Mouse (Mus musculus) hindbrain, embryonic 13.5 days (tissue): ENCODE results near the gene Zbtb21. TPM values are rescaled to one million over a fixed set of nuclear protein-coding genes. Genes with fewer than 3 reads are reported as not detected.
"Not testable (repeated sequence)": the region's sequence is repeated elsewhere in the genome, so short reads cannot be mapped to it uniquely, and the experiment has no call there.

Source experiments
- ATAC-seq: fragments of 200-750 bp; cut with Nextera tagmentation; 2 replicates; pipeline ENCODE4 v1.8.0; 2017; ENCODE audit warnings: moderate TSS enrichment; ENCODE audit not compliant: low FRiP score
- H3K27ac ChIP-seq: fragments of 300-500 bp; sonication (generic); 2 replicates; pipeline ENCODE4 v1.5.1; 2015; ENCODE audit warnings: inconsistent platforms, mild to moderate bottlenecking, moderate library complexity
- H3K27me3 ChIP-seq: fragments of 300-500 bp; sonication (generic); 2 replicates; pipeline ENCODE4 v1.6.1; 2015; ENCODE audit warnings: mild to moderate bottlenecking, inconsistent platforms
- H3K36me3 ChIP-seq: fragments of 300-500 bp; sonication (generic); 2 replicates; pipeline ENCODE4 v1.6.1; 2015; ENCODE audit warnings: mild to moderate bottlenecking, inconsistent platforms
- H3K4me1 ChIP-seq: fragments of 300-500 bp; sonication (generic); replicated peaks from 2 replicates; pipeline ENCODE4 v1.6.1; 2015; ENCODE audit warnings: inconsistent platforms
- H3K4me2 ChIP-seq: fragments of 300-500 bp; sonication (generic); 2 replicates; pipeline ENCODE4 v1.6.1; 2015; ENCODE audit warnings: inconsistent platforms, mild to moderate bottlenecking, moderate library complexity
- H3K4me3 ChIP-seq: fragments of 300-500 bp; sonication (generic); 2 replicates; pipeline ENCODE4 v1.5.1; 2015; ENCODE audit warnings: mild to moderate bottlenecking, inconsistent platforms
- H3K9ac ChIP-seq: fragments of 300-500 bp; sonication (generic); 2 replicates; pipeline ENCODE4 v1.6.1; 2015; ENCODE audit warnings: mild to moderate bottlenecking, inconsistent platforms
- H3K9me3 ChIP-seq: fragments of 300-500 bp; sonication (generic); 2 replicates; pipeline ENCODE4 v1.6.1; 2016; ENCODE audit warnings: inconsistent platforms
- WGBS: fragments of 180-500 bp; shearing (Covaris S2); methylation state at CpG from one replicate; pipeline ENCODE4 v1.1.7; 2015; 5-methylcytosine and 5-hydroxymethylcytosine counted together
- polyA plus RNA-seq: library from polyadenylated mRNA; unstranded; fragments of >200 nt; fragmentation: Nextera tagmentation; extraction: Ambion mirVana; gene quantifications from 2 replicates; pipeline ENCODE4 v1.2.1, GENCODE M21; 2015

Zbtb21 gene
- polyA plus RNA-seq, 1 experiment from 2014 or later: 12.3 TPM

GRCm38 (mm10) chr16:97961381-97962150 lies 856 bp downstream of the Zbtb21 start:
- H3K4me1 ChIP-seq: peaks cover 20% of the 10 kb centered on the region
- H3K4me2 ChIP-seq: peak overlapping the region; percentile 90
- peaks cover 2% of the 10 kb centered on the region for H3K36me3 ChIP-seq
- peak overlapping the region; percentile 80 for H3K4me3 ChIP-seq
- H3K27ac ChIP-seq: peak overlapping the region; percentile 98
- WGBS: 9% methylated on average over 34 of the region's 36 CpGs
- peak; percentile 52 for ATAC-seq
- H3K27me3 ChIP-seq: no peaks in the 10 kb centered on the region
- H3K9ac ChIP-seq: peak overlapping the region; percentile 92
- H3K9me3 ChIP-seq: no peaks in the 10 kb centered on the region

- ATAC-seq: no peak
- no peak overlapping the region for H3K4me3 ChIP-seq
- H3K36me3 ChIP-seq: peaks cover 14% of the 10 kb centered on the region
- no peak overlapping the region for H3K9ac ChIP-seq
- H3K4me2 ChIP-seq: no peak overlapping the region; the same call in 1 of the 2 replicates
- no peak overlapping the region for H3K27ac ChIP-seq
- no peaks in the 10 kb centered on the region for H3K9me3 ChIP-seq
- 93% methylated on average over 3 of the region's 3 CpGs for WGBS
- H3K4me1 ChIP-seq: peaks cover 20% of the 10 kb centered on the region
- H3K27me3 ChIP-seq: no peaks in the 10 kb centered on the region
Measured at GRCm38 (mm10) chr16:97960348-97960747, 2.1 kb downstream of the Zbtb21 start.

- peaks cover 20% of the 10 kb centered on the region for H3K4me1 ChIP-seq
- H3K27ac ChIP-seq: no peak overlapping the region
- no peak overlapping the region for H3K9ac ChIP-seq
- H3K4me3 ChIP-seq: no peak overlapping the region
- no peak for ATAC-seq
- no peaks in the 10 kb centered on the region for H3K9me3 ChIP-seq
- H3K36me3 ChIP-seq: peaks cover 31% of the 10 kb centered on the region
- no peak overlapping the region for H3K4me2 ChIP-seq
- no peaks in the 10 kb centered on the region for H3K27me3 ChIP-seq
Measured at GRCm38 (mm10) chr16:97958401-97958973, 3.9 kb downstream of the Zbtb21 start.

GRCm38 (mm10) chr16:97957626-97958025 lies 4.8 kb downstream of the Zbtb21 start:
- ATAC-seq: no peak
- Histone ChIP-seq H3K36me3 (peaks cover 38% of the 10 kb centered on the region), H3K4me2 (no peak overlapping the region), H3K4me3 (no peak overlapping the region), H3K4me1 (peaks cover 16% of the 10 kb centered on the region), H3K9me3 (no peaks in the 10 kb centered on the region), H3K27me3 (no peaks in the 10 kb centered on the region), H3K27ac (no peak overlapping the region), H3K9ac (no peak overlapping the region)

GRCm38 (mm10) chr16:97956011-97956410 lies 6.4 kb downstream of the Zbtb21 start:
- H3K27me3 ChIP-seq: no peaks in the 10 kb centered on the region
- H3K27ac ChIP-seq: no peak overlapping the region
- H3K9ac ChIP-seq: no peak overlapping the region
- WGBS: 77% methylated on average over 2 of the region's 2 CpGs
- no peaks in the 10 kb centered on the region for H3K9me3 ChIP-seq
- peaks cover 54% of the 10 kb centered on the region for H3K36me3 ChIP-seq
- peaks cover 10% of the 10 kb centered on the region for H3K4me1 ChIP-seq
- no peak overlapping the region for H3K4me2 ChIP-seq
- H3K4me3 ChIP-seq: no peak overlapping the region
- ATAC-seq: no peak

- H3K27ac ChIP-seq: no peak overlapping the region
- no peak for ATAC-seq
- WGBS: 97% methylated on average over 2 of the region's 2 CpGs
Measured at GRCm38 (mm10) chr16:97953300-97953699, 9.1 kb downstream of the Zbtb21 start.

GRCm38 (mm10) chr16:97952801-97953200 lies 9.6 kb downstream of the Zbtb21 start:
- Histone ChIP-seq H3K27ac (no peak overlapping the region), H3K27me3 (no peaks in the 10 kb centered on the region), H3K4me3 (no peak overlapping the region), H3K9me3 (no peaks in the 10 kb centered on the region), H3K36me3 (peaks cover 77% of the 10 kb centered on the region), H3K9ac (no peak overlapping the region), H3K4me1 (0 out of 2 replicates have a peak, but pooled peaks cover 2% of the 10 kb centered on the region), H3K4me2 (no peak overlapping the region)
- ATAC-seq: no peak
- WGBS: 91% methylated on average over 9 of the region's 9 CpGs

More at GRCm38 (mm10) chr16:97953300-97953699, 9.1 kb downstream of the Zbtb21 start:
- no peak overlapping the region for H3K4me2 ChIP-seq
- no peaks in the 10 kb centered on the region for H3K9me3 ChIP-seq
- H3K4me1 ChIP-seq: 0 out of 2 replicates have a peak, but pooled peaks cover 4% of the 10 kb centered on the region
- no peak overlapping the region for H3K4me3 ChIP-seq
- peaks cover 77% of the 10 kb centered on the region for H3K36me3 ChIP-seq
- no peaks in the 10 kb centered on the region for H3K27me3 ChIP-seq
- H3K9ac ChIP-seq: no peak overlapping the region

GRCm38 (mm10) chr16:97952371-97952770 lies 10.1 kb downstream of the Zbtb21 start:
- Histone ChIP-seq H3K27me3 (no peaks in the 10 kb centered on the region), H3K4me2 (no peak overlapping the region), H3K36me3 (peaks cover 77% of the 10 kb centered on the region), H3K4me3 (no peak overlapping the region), H3K27ac (no peak overlapping the region), H3K9me3 (no peaks in the 10 kb centered on the region), H3K4me1 (no peaks in the 10 kb centered on the region), H3K9ac (no peak overlapping the region)
- ATAC-seq: no peak
- 92% methylated on average over 4 of the region's 4 CpGs for WGBS

- Histone ChIP-seq H3K4me1 (no peaks in the 10 kb centered on the region), H3K9me3 (no peaks in the 10 kb centered on the region)
Measured at GRCm38 (mm10) chr16:97950061-97950460, 12.4 kb downstream of the Zbtb21 start.

GRCm38 (mm10) chr16:97948836-97949235 lies 13.6 kb downstream of the Zbtb21 start:
- no peaks in the 10 kb centered on the region for H3K9me3 ChIP-seq
- no peak overlapping the region for H3K9ac ChIP-seq
- no peaks in the 10 kb centered on the region for H3K4me1 ChIP-seq
- no peak overlapping the region for H3K4me3 ChIP-seq
- H3K27me3 ChIP-seq: no peaks in the 10 kb centered on the region
- peaks cover 63% of the 10 kb centered on the region for H3K36me3 ChIP-seq
- ATAC-seq: no peak
- no peak overlapping the region for H3K27ac ChIP-seq
- no peak overlapping the region for H3K4me2 ChIP-seq
- WGBS: 89% methylated on average over 4 of the region's 4 CpGs

More at GRCm38 (mm10) chr16:97950061-97950460, 12.4 kb downstream of the Zbtb21 start:
- no peaks in the 10 kb centered on the region for H3K27me3 ChIP-seq
- no peak for ATAC-seq
- no peak overlapping the region for H3K27ac ChIP-seq
- peaks cover 66% of the 10 kb centered on the region for H3K36me3 ChIP-seq
- H3K4me3 ChIP-seq: no peak overlapping the region
- no peak overlapping the region for H3K9ac ChIP-seq
- no peak overlapping the region for H3K4me2 ChIP-seq
- 96% methylated on average over 8 of the region's 8 CpGs for WGBS

- not testable (repeated sequence) for ATAC-seq, H3K4me2 ChIP-seq, H3K27me3 ChIP-seq, H3K27ac ChIP-seq, H3K4me3 ChIP-seq, H3K9me3 ChIP-seq, H3K9ac ChIP-seq, H3K4me1 ChIP-seq
- H3K36me3 ChIP-seq: peaks cover 56% of the 10 kb centered on the region
- 90% methylated on average over 2 of the region's 2 CpGs for WGBS
Measured at GRCm38 (mm10) chr16:97946993-97947392, 15.4 kb downstream of the Zbtb21 start.

- no peaks in the 10 kb centered on the region for H3K27me3 ChIP-seq
- H3K4me1 ChIP-seq: no peaks in the 10 kb centered on the region
- H3K4me2 ChIP-seq: no peak overlapping the region
- peaks cover 29% of the 10 kb centered on the region for H3K36me3 ChIP-seq
- no peak overlapping the region for H3K4me3 ChIP-seq
- no peak overlapping the region for H3K27ac ChIP-seq
- ATAC-seq: no peak
- H3K9me3 ChIP-seq: no peaks in the 10 kb centered on the region
- no peak overlapping the region for H3K9ac ChIP-seq
Measured at GRCm38 (mm10) chr16:97941844-97942243, 20.6 kb downstream of the Zbtb21 start.

GRCm38 (mm10) chr16:97940471-97940973 lies 21.9 kb downstream of the Zbtb21 start:
- H3K4me1 ChIP-seq: no peaks in the 10 kb centered on the region
- no peak overlapping the region for H3K9ac ChIP-seq
- peaks cover 29% of the 10 kb centered on the region for H3K36me3 ChIP-seq
- no peaks in the 10 kb centered on the region for H3K27me3 ChIP-seq
- H3K9me3 ChIP-seq: no peaks in the 10 kb centered on the region
- H3K27ac ChIP-seq: no peak overlapping the region
- no peak for ATAC-seq
- H3K4me2 ChIP-seq: no peak overlapping the region
- WGBS: 93% methylated on average over 3 of the region's 3 CpGs
- no peak overlapping the region for H3K4me3 ChIP-seq
